Mouse (Mus musculus): ENCODE measurements around the gene Zfp217. TPM values are rescaled to one million over a fixed set of nuclear protein-coding genes. Genes with fewer than 3 reads are reported as not detected.

Zfp217 gene
- polyA plus RNA-seq, 1 experiment from 2014 or later: 2.8 TPM

- Histone ChIP-seq H3K27me3 (ENCODE audit: low read depth, poor library complexity, severe bottlenecking) (no peaks in the 10 kb centered on the region), H3K4me1 (0 out of 2 replicates have a peak, but pooled peaks cover 2% of the 10 kb centered on the region), H3K9me3 (replicated peaks) (no peaks in the 10 kb centered on the region), H3K36me3 (no peaks in the 10 kb centered on the region), H3K4me3 (no peak overlapping the region), H3K27ac (replicated peaks) (no peak overlapping the region)
- no peak for DNase-seq (ENCODE audit: low spot score)
- WGBS: 92% methylated on average over 5 of the region's 5 CpGs
Observed at GRCm38 (mm10) chr2:170141481-170141880, 6.4 kb downstream of the Zfp217 start.

DNA sequence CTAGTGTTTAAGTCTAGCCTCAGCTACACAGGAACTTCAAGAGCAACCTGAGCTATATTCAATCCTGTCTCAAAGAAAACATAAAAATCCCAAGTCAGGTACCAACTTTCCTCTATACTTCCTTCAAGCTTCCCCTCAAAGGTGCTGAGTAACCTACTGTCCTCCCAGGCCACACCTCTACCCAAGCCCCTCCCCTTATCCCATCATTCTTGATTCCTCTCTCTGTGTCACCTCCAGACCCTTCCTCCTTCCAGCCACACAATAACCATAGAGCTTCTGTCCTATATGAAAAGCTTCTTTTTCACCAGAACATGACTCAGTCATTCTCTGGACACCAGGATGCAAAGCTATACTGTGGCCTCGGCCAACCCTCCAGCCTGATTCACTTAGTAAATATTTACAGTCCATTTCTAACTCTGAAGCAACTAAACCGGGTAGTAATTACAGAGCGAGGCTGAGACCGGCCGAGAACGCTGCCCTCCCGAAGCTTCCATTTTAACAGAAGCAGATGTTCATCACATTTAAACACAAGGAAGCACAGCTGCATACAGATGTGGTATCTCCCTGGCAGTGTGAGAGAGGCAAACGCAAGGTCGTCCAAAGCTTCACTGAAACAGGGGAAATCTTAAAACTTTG is 8.4 kb downstream of the Zfp217 start:
- Histone ChIP-seq H3K36me3 (no peaks in the 10 kb centered on the region), H3K27ac (replicated peaks) (no peak overlapping the region), H3K9me3 (replicated peaks) (no peaks in the 10 kb centered on the region), H3K4me3 (no peak overlapping the region), H3K27me3 (ENCODE audit: low read depth, poor library complexity, severe bottlenecking) (peaks cover 8% of the 10 kb centered on the region; the same call in 1 of the 2 replicates), H3K4me1 (peaks cover 5% of the 10 kb centered on the region; the same call in 1 of the 2 replicates)
- 76% methylated on average over 9 of the region's 9 CpGs for WGBS
- DNase-seq (ENCODE audit: low spot score): no peak

DNA sequence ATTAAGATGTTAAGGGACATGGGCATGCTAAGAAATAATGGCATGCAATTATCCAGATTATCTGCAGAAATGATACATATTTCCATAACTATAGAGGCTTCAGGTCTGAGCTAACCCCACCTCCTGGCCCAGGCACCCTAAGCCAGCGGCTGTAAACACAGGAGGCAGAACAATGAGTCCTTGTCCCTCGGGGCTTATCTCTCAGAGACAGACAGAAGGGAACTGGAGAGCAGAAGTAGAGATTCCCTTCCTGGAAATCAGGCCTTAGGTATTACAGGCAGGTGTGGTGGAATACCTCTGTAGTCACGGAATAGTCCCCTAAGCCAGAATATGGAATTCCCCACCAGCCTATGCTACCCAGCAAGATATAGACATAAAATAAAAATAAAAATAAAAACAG is 11.0 kb downstream of the Zfp217 start:
- Histone ChIP-seq H3K4me1 (peaks cover 29% of the 10 kb centered on the region), H3K9me3 (replicated peaks) (no peaks in the 10 kb centered on the region), H3K27me3 (ENCODE audit: low read depth, poor library complexity, severe bottlenecking) (peaks cover 19% of the 10 kb centered on the region), H3K4me3 (no peak overlapping the region), H3K27ac (replicated peaks) (no peak overlapping the region), H3K36me3 (no peaks in the 10 kb centered on the region)
- DNase-seq (ENCODE audit: low spot score): no peak
- 39% methylated on average over 3 of the region's 3 CpGs for WGBS

DNA sequence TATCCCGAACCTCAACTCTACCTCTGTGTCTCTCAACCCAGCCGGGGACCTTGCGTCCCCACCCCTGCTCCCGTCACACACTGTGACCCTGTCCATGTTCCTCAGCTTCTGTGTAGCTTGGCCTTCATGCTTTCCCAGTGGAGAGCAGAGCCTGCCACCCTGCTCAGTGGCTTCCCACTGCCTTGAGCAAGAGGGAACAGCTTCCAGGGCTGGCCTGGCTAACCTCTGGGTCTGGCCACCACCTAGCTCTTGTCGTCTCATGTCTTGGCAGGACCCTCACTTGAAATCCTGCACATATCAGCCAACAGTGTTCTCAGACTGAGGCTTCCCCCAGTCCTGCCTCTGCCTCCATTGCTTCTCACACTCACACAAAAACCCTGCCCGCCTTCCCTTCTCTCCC is 12.1 kb downstream of the Zfp217 start:
- Histone ChIP-seq H3K36me3 (no peaks in the 10 kb centered on the region), H3K9me3 (replicated peaks) (no peaks in the 10 kb centered on the region), H3K27me3 (ENCODE audit: low read depth, poor library complexity, severe bottlenecking) (peaks cover 19% of the 10 kb centered on the region), H3K4me3 (no peak overlapping the region), H3K4me1 (peaks cover 40% of the 10 kb centered on the region), H3K27ac (replicated peaks) (no peak overlapping the region)
- DNase-seq (ENCODE audit: low spot score): no peak
- WGBS: 87% methylated on average over 6 of the region's 6 CpGs

GRCm38 (mm10) chr2:170134026-170134690 is 13.7 kb downstream of the Zfp217 start:
- 9% methylated on average over 12 of the region's 12 CpGs for WGBS
- DNase-seq (ENCODE audit: low spot score): no peak
- Histone ChIP-seq H3K27me3 (ENCODE audit: low read depth, poor library complexity, severe bottlenecking) (peaks cover 19% of the 10 kb centered on the region), H3K4me1 (peaks cover 52% of the 10 kb centered on the region), H3K9me3 (replicated peaks) (no peaks in the 10 kb centered on the region), H3K36me3 (no peaks in the 10 kb centered on the region), H3K27ac (replicated peaks) (peak overlapping the region; percentile 56; the same call in 1 of the 2 replicates), H3K4me3 (peak overlapping the region; percentile 92)

GRCm38 (mm10) chr2:170133093-170133731 is 14.7 kb downstream of the Zfp217 start:
- H3K27me3 ChIP-seq (ENCODE audit: low read depth, poor library complexity, severe bottlenecking): peaks cover 19% of the 10 kb centered on the region
- H3K4me1 ChIP-seq: peaks cover 61% of the 10 kb centered on the region
- H3K4me3 ChIP-seq: peak overlapping the region; percentile 92
- H3K36me3 ChIP-seq: no peaks in the 10 kb centered on the region
- WGBS: under 1% methylated on average over 28 of the region's 28 CpGs
- peak; percentile 58 for DNase-seq (ENCODE audit: low spot score)
- H3K27ac ChIP-seq (replicated peaks): peak overlapping the region; percentile 56
- H3K9me3 ChIP-seq (replicated peaks): no peaks in the 10 kb centered on the region

GRCm38 (mm10) chr2:170132716-170133092 is 15.2 kb downstream of the Zfp217 start:
- peaks cover 66% of the 10 kb centered on the region for H3K4me1 ChIP-seq
- H3K27ac ChIP-seq (replicated peaks): peak overlapping the region; percentile 56
- H3K27me3 ChIP-seq (ENCODE audit: low read depth, poor library complexity, severe bottlenecking): peaks cover 19% of the 10 kb centered on the region
- H3K9me3 ChIP-seq (replicated peaks): no peaks in the 10 kb centered on the region
- peak overlapping the region; percentile 92 for H3K4me3 ChIP-seq
- DNase-seq (ENCODE audit: low spot score): no peak
- no peaks in the 10 kb centered on the region for H3K36me3 ChIP-seq
- 0% methylated on average over 3 of the region's 3 CpGs for WGBS

- Histone ChIP-seq H3K27ac (replicated peaks) (peak overlapping the region; percentile 99), H3K4me3 (peak overlapping the region; percentile 92), H3K9me3 (replicated peaks) (no peaks in the 10 kb centered on the region), H3K36me3 (no peaks in the 10 kb centered on the region), H3K4me1 (peaks cover 73% of the 10 kb centered on the region), H3K27me3 (ENCODE audit: low read depth, poor library complexity, severe bottlenecking) (peaks cover 19% of the 10 kb centered on the region)
- DNase-seq (ENCODE audit: low spot score): no peak
- WGBS: 6% methylated on average over 10 of the region's 10 CpGs
Observed at GRCm38 (mm10) chr2:170131981-170132460, 15.9 kb downstream of the Zfp217 start.

DNA sequence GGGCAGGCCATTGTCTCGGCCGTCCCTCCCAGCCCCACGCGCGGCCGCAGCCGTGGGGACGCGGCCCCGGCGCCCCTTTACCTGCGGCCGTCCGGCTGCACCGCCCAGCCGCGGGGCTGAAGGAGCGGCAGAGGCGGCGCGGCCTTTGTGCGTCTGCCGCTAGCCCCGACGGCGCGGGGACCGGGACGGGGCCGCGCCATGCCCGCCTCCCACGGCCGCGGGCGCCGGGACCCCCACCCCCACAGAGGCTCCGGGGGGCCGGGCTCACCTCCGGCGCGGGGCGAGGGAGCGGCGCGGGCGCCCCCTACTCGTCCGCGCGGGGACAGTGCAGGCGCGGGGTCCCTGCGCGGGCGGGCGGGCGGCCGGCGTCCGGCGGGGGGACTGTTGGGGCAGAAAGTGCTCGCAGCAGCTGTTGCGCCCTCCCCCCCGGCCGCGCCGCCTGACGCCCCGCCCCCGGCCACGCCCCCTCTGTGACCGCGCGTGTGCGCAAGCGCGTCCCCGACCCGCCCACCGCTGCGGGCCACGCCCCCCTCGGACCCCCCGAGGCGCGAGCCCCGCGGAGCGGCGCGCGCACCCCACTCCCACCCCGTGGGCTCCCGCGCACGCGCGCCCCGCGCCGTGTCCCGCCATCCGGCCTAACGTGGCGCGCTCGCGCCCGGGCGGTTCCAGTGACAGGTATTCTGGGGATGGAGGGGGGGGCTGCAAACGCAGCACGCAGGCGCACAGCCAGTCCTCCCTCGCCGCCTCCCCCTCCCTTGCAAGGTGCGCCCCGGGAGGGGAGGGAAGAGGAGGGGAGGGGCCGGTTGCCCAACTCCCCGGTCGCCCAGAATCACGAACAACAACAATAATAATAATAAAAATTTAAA is 16.9 kb downstream of the Zfp217 start:
- Histone ChIP-seq H3K4me3 (peak overlapping the region; percentile 92), H3K27me3 (ENCODE audit: low read depth, poor library complexity, severe bottlenecking) (peaks cover 19% of the 10 kb centered on the region), H3K36me3 (no peaks in the 10 kb centered on the region), H3K9me3 (replicated peaks) (no peaks in the 10 kb centered on the region), H3K27ac (replicated peaks) (peak overlapping the region; percentile 99), H3K4me1 (peaks cover 83% of the 10 kb centered on the region)
- under 1% methylated on average over 90 of the region's 122 CpGs for WGBS
- DNase-seq (ENCODE audit: low spot score): peak; percentile 93

DNA sequence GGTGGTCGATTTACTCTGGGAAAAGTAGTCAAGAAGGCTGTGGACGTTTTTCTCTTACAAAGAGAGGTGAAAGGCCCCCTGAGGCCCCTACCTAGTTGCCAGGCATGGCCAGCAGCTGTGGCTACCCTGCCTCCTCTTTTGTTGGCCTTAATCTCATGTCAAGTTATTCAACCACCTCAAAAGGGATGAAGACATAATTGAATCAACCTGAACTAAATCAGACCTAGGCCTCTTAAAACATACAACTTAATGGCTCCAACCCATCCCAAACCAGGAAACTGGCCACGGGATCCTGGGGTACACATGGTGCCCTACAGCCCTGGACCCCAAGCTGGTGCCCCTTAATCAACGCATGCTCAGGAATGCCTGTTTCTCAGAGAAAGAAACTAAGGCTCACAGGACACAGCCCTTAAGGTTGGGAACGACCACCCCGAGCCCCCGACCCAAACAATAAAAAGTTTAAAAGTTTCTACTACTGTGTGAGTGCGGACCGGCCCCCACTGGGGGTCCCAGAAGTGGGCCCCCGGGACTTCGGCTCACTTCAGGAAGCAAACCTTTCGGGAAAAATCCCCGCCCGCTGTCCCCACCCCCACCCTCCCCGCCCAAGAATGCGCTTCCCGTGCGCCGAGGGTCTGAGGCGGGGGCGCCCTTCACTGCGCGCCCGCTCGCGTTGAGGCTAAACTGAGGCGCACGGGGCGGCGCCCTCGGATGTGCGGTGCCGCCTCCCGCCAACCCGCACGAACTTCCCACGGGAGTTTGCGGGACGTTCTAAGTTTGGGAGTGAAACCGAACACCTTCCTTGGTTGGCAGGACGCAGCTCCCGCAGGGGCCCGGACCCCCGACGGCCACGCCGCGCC is 17.8 kb downstream of the Zfp217 start:
- Histone ChIP-seq H3K4me3 (peak overlapping the region; percentile 92), H3K4me1 (peaks cover 92% of the 10 kb centered on the region), H3K9me3 (replicated peaks) (no peaks in the 10 kb centered on the region), H3K36me3 (no peaks in the 10 kb centered on the region), H3K27ac (replicated peaks) (peak overlapping the region; percentile 99), H3K27me3 (ENCODE audit: low read depth, poor library complexity, severe bottlenecking) (peaks cover 16% of the 10 kb centered on the region)
- DNase-seq (ENCODE audit: low spot score): peak; percentile 64
- WGBS: under 1% methylated on average over 48 of the region's 48 CpGs

DNA sequence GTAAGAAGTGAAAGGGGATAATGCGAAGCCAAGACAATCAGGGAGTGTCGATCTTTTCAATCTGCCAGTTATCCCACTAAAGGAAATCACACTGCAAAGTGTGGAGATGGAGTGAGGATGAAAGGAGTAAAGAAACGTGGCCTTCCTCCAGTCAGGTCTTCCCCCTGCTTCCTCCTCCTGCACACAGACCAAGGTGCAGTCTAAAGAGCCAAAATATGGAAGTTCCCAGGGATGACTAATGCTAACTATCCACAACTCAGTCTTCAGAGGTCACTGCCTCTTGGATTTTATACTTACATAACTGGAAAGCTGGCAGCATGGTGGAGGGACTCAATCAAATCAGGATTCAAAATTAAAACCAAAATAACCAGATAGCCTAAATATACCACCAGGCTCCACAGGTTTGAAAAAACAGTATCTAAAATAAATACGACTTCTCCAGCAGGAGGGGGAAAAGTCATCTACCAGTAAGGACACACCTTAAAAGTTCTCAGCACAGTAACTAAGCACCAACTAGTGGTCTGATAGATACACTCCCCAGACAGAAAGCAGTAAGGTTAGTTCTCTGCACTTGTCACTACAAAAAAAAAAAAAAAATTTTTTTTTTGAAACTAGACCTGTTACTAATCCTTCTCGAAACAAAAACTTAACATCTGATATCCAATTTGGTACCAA is 18.5 kb downstream of the Zfp217 start:
- 10% methylated on average over 5 of the region's 5 CpGs for WGBS
- Histone ChIP-seq H3K27ac (replicated peaks) (peak overlapping the region; percentile 99), H3K9me3 (replicated peaks) (no peaks in the 10 kb centered on the region), H3K27me3 (ENCODE audit: low read depth, poor library complexity, severe bottlenecking) (peaks cover 10% of the 10 kb centered on the region), H3K36me3 (no peaks in the 10 kb centered on the region), H3K4me1 (peaks cover 92% of the 10 kb centered on the region), H3K4me3 (peak overlapping the region; percentile 92)
- no peak for DNase-seq (ENCODE audit: low spot score)
